8 mouse cellular contexts compared by ENCODE assay signal in the genomic region with DNA sequence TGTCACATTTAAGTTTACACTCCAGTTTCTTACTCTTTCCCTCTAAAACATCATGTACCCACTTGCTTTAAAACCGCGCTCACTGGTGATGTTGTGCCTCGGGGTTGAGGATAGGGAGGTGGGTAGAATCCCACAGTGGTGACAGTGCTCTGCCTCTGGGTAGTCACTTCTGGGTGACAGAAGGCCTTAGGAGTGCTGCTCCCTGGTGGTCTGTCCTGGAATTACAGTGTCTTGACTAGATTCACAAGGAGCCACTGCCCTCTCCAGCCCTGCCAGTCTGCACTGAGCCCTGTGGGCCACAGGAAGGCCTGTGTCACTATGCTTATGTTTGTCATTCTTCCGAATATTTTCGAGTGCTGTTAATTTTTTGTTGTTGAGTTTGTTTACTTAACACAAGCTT.
DNase-seq lines count a peak whose midpoint lies in the region; ATAC-seq and TF ChIP-seq lines count a peak whose summit lies in the region.

No protein-coding gene starts in this region.

- H3K4me1 ChIP-seq in intestine, postnatal 0 days (replicated peaks; ENCODE audit: control insufficient read depth, insufficient read depth, low read length) = no peaks in the 10 kb centered on the region
- H3K4me1 ChIP-seq in midbrain, embryonic 13.5 days (replicated peaks) = 0 out of 2 replicates have a peak, but pooled peaks cover 3% of the 10 kb centered on the region

- ATAC-seq in intestine, postnatal 0 days = peak; percentile 41; the same call in 1 of the 2 replicates
- peak; percentile 73 for ATAC-seq in midbrain, embryonic 13.5 days

- peaks cover 37% of the 10 kb centered on the region for H3K36me3 ChIP-seq in intestine, postnatal 0 days (ENCODE audit: control insufficient read depth, insufficient read depth)
- H3K36me3 ChIP-seq in midbrain, embryonic 13.5 days = peaks cover 52% of the 10 kb centered on the region

- peak; percentile 46 for DNase-seq in 3134 (ENCODE audit: extremely low read depth, insufficient read length, low spot score)
- peak; percentile 50 for DNase-seq in adrenal gland, adult 8-10 months
- DNase-seq in embryo, embryonic 11.5 days (ENCODE audit: low read depth, low spot score) = peak; percentile 62
- DNase-seq in gastrocnemius, postnatal 36 days = peak; percentile 62
- peak; percentile 65 to 71 for DNase-seq in left cerebral cortex, postnatal 36 days (ENCODE audit: low spot score in 2 of 2)
- peak; percentile 65 for DNase-seq in spleen, adult 12 weeks (ENCODE audit: low spot score)

- no peak overlapping the region for H3K27ac ChIP-seq in intestine, postnatal 0 days (ENCODE audit: low read depth, low read length)
- no peak overlapping the region for H3K27ac ChIP-seq in midbrain, embryonic 13.5 days

- H3K27me3 ChIP-seq in intestine, postnatal 0 days (replicated peaks; ENCODE audit: control insufficient read depth, insufficient read depth, low read length) = no peaks in the 10 kb centered on the region
- no peaks in the 10 kb centered on the region for H3K27me3 ChIP-seq in midbrain, embryonic 13.5 days

- H3K9me3 ChIP-seq in intestine, postnatal 0 days (ENCODE audit: control insufficient read depth) = no peaks in the 10 kb centered on the region
- no peaks in the 10 kb centered on the region for H3K9me3 ChIP-seq in midbrain, embryonic 13.5 days

- H3K4me2 ChIP-seq in intestine, postnatal 0 days (replicated peaks; ENCODE audit: low read depth) = no peak overlapping the region
- H3K4me2 ChIP-seq in midbrain, embryonic 13.5 days (replicated peaks) = no peak overlapping the region

- no peak overlapping the region for H3K4me3 ChIP-seq in intestine, postnatal 0 days (ENCODE audit: low read depth, low read length)
- H3K4me3 ChIP-seq in midbrain, embryonic 13.5 days (replicated peaks) = no peak overlapping the region

- peak; percentile 92 for TF ChIP-seq CTCF in intestine, postnatal 0 days (IDR thresholded peaks at IDR 0.05; ENCODE audit: low read depth)

- WGBS in intestine, postnatal 0 days = 73% methylated on average over 5 of the region's 5 CpGs
- WGBS in midbrain, embryonic 13.5 days = 78% methylated on average over 5 of the region's 5 CpGs

- no peak overlapping the region for H3K9ac ChIP-seq in intestine, postnatal 0 days (ENCODE audit: low read depth, low read length)
- no peak overlapping the region for H3K9ac ChIP-seq in midbrain, embryonic 13.5 days (replicated peaks)

- intact Hi-C loops in gastrocnemius, postnatal 36 days (cut with DNase I) = loop anchor here (5.0 kb wide), 1 partner anchor 176 kb away; a partner anchor contains a TSS
- intact Hi-C loops in left cerebral cortex, postnatal 36 days (cut with DNase I) = loop anchor here (5.0 kb wide), 1 partner anchor 166 kb away; no protein-coding TSS in a partner anchor
